Mouse (Mus musculus) forebrain, postnatal 0 days (tissue): ENCODE data around the gene Csad. TPM values are rescaled to one million over a fixed set of nuclear protein-coding genes. Genes with fewer than 3 reads are reported as not detected.

Experiments used
- ATAC-seq: fragments of 200-750 bp; cut with Nextera tagmentation; 2 replicates; pipeline ENCODE4 v1.8.0; 2017; ENCODE audit warnings: mild to moderate bottlenecking, moderate library complexity
- DNase-seq: peaks from one replicate; pipeline ENCODE4 v3.0.0-alpha.2; 2015
- H3K27ac ChIP-seq: fragments of 300-500 bp; sonication (generic); 2 replicates; pipeline ENCODE4 v1.5.1; 2014; ENCODE audit warnings: low read depth, mild to moderate bottlenecking, antibody characterized with exemption, low read length, moderate library complexity, mixed read lengths
- H3K27me3 ChIP-seq: fragments of 300-500 bp; sonication (generic); 2 replicates; pipeline ENCODE4 v1.6.1; 2014; ENCODE audit warnings: mild to moderate bottlenecking, low read length, mixed read lengths; ENCODE audit not compliant: insufficient read depth
- H3K36me3 ChIP-seq: fragments of 300-500 bp; sonication (generic); 2 replicates; pipeline ENCODE4 v1.6.1; 2014; ENCODE audit warnings: mild to moderate bottlenecking, moderate library complexity; ENCODE audit not compliant: insufficient read depth
- H3K4me1 ChIP-seq: fragments of 300-500 bp; sonication (generic); 2 replicates; pipeline ENCODE4 v1.6.1; 2014; ENCODE audit warnings: antibody characterized with exemption; ENCODE audit not compliant: insufficient read depth
- H3K4me2 ChIP-seq: fragments of 300-500 bp; sonication (generic); 2 replicates; pipeline ENCODE4 v1.6.1; 2014; ENCODE audit warnings: low read depth, mild to moderate bottlenecking, moderate library complexity
- H3K4me3 ChIP-seq: fragments of 300-500 bp; sonication (generic); 2 replicates; pipeline ENCODE4 v1.5.1; 2014; ENCODE audit warnings: low read depth, low read length, mixed read lengths
- H3K9ac ChIP-seq: fragments of 300-500 bp; sonication (generic); 2 replicates; pipeline ENCODE4 v1.6.1; 2014; ENCODE audit warnings: mild to moderate bottlenecking
- H3K9me3 ChIP-seq: fragments of 300-500 bp; sonication (generic); 2 replicates; pipeline ENCODE4 v1.6.1; 2016; ENCODE audit warnings: low read length
- CTCF ChIP-seq: sonication (generic); IDR thresholded peaks from 2 replicates; pipeline ENCODE4 v1.5.1; 2016; ENCODE audit warnings: antibody characterized with exemption, control low read depth, low read depth
- WGBS: fragments of 180-500 bp; shearing (Covaris S2); extraction: QIAGEN DNeasy Blood & Tissue Kit; methylation state at CpG from one replicate; pipeline ENCODE4 v1.1.7; 2014; 5-methylcytosine and 5-hydroxymethylcytosine counted together
- polyA plus RNA-seq: library from polyadenylated mRNA; unstranded; fragments of >200 nt; fragmentation: Nextera tagmentation; extraction: Ambion mirVana; gene quantifications from 2 replicates; pipeline ENCODE4 v1.2.1, GENCODE M21; 2015
- total RNA-seq: library from RNA; depleted of rRNA; stranded (reverse); fragments of >200 nt; gene quantifications from 2 replicates; pipeline ENCODE4 v1.2.3, GENCODE M21; 2014

The Csad gene
- total and polyA plus RNA-seq, 2 experiments from 2014 or later, result 29.9 to 47.8 TPM

DNA sequence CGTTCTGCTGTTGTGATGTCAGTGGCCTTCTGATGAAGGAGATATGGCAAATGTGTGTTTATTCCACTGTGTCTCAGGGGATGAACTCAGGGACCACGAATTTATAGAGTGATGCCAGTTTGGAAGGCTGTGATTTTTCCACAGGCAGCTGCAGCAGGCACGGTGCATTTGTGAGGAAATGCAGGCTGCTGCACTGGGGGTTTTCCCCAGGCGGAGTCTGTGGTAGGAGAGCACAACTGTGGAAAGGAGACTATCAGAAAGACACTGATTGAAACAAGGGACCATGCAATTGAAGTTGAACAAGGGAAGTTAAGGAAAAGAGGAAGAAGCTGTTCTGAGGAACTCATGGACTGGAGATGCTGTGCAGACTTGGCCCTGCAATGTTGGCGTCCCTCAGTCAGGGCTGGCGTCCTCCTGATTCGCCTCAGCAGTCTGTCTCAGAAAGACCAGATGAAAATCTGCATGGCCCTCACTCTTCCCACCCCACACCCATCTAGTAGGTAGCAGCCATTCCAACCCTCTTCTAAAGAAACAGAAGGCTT, 12.2 kb downstream of the Csad start:
- 85% methylated on average over 7 of the region's 7 CpGs for WGBS

DNA sequence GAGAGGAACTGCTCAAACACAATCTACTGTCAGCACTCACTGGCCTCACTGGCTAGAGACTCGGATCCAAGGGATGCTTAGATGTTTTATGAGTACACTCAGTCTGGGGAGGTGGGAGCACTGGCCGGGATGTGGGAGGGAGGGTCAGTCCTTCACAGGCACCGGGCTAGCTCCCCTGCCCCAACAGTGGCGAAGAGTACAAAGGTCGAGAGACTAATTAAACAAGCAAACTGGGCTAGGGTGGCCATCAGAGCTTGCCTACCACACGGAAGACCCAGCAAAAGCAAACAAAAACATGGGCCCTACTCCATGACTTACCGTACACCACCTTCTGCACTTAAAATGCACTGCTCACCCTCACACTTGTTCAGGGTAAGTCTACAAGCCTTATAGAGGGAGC, 12.8 kb downstream of the Csad start:
- no peaks in the 10 kb centered on the region for H3K4me1 ChIP-seq
- no peak overlapping the region for H3K4me3 ChIP-seq
- H3K9me3 ChIP-seq, result no peaks in the 10 kb centered on the region
- H3K27ac ChIP-seq, result no peak overlapping the region
- no peak for TF ChIP-seq CTCF
- H3K27me3 ChIP-seq, result no peaks in the 10 kb centered on the region
- WGBS, result 74% methylated on average over 7 of the region's 7 CpGs
- DNase-seq (no peak), ATAC-seq (no peak)
- no peak overlapping the region for H3K9ac ChIP-seq
- no peaks in the 10 kb centered on the region; the same call in 1 of the 2 replicates for H3K36me3 ChIP-seq
- H3K4me2 ChIP-seq, result no peak overlapping the region

More for the DNA sequence above, 12.2 kb downstream of the Csad start:
- H3K4me1 ChIP-seq, result no peaks in the 10 kb centered on the region
- no peak for TF ChIP-seq CTCF
- no peak for DNase-seq
- no peaks in the 10 kb centered on the region; the same call in 1 of the 2 replicates for H3K36me3 ChIP-seq
- no peak for ATAC-seq
- no peak overlapping the region for H3K4me3 ChIP-seq
- H3K9ac ChIP-seq, result no peak overlapping the region
- H3K27ac ChIP-seq, result no peak overlapping the region
- H3K9me3 ChIP-seq, result no peaks in the 10 kb centered on the region
- H3K27me3 ChIP-seq, result no peaks in the 10 kb centered on the region
- H3K4me2 ChIP-seq, result no peak overlapping the region

DNA sequence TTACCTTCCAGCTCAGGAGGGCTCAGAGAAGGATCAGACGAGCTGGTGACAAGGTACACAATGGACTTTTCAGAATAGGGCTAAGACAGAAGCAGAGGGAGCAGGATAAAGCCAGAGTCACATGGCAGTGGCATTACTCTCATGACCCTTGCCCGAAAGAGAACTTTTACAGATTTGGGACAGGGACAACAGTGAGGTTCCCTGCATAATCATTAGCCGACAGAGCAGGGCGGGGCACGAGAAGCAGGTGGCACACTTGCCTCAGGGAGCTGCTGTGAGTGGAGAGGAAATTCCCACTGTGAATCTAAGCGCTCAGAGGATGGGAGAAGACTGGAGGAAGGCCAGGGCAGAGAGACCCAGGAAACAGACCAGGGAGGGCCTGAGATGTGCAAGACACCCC, 15.6 kb downstream of the Csad start:
- H3K9me3 ChIP-seq, result no peaks in the 10 kb centered on the region
- H3K9ac ChIP-seq, result no peak overlapping the region
- H3K4me1 ChIP-seq, result no peaks in the 10 kb centered on the region
- peaks cover 4% of the 10 kb centered on the region; the same call in 1 of the 2 replicates for H3K36me3 ChIP-seq
- ATAC-seq (no peak), DNase-seq (no peak)
- no peak for TF ChIP-seq CTCF
- no peak overlapping the region for H3K4me2 ChIP-seq
- WGBS, result 65% methylated on average over 6 of the region's 6 CpGs
- no peak overlapping the region for H3K4me3 ChIP-seq
- no peak overlapping the region for H3K27ac ChIP-seq
- H3K27me3 ChIP-seq, result no peaks in the 10 kb centered on the region

DNA sequence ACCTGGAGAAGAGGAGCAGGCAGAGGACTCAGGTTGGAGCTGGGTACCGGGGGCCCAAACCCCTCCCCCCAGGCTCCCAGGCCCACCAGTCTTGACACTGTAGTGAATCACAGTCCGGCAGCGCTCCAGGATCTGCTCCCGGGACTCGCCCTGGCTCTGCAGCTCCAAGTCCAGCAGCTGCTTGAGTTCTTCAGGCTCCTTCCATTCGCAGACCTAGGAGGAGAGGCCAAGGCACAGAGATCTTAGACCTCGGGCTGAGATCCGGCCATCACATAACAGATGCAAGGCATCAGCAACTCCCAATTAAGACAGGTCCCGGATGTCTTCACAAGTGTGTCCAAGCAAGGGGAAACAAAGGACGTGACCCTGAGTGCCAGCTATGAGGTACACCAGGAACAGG, 16.4 kb downstream of the Csad start:
- Histone ChIP-seq H3K9me3 (no peaks in the 10 kb centered on the region), H3K9ac (no peak overlapping the region), H3K27me3 (no peaks in the 10 kb centered on the region), H3K4me2 (no peak overlapping the region), H3K4me1 (no peaks in the 10 kb centered on the region), H3K36me3 (peaks cover 4% of the 10 kb centered on the region; the same call in 1 of the 2 replicates), H3K4me3 (no peak overlapping the region), H3K27ac (no peak overlapping the region)
- no peak for TF ChIP-seq CTCF
- 88% methylated on average over 10 of the region's 10 CpGs for WGBS
- ATAC-seq, result no peak
- no peak for DNase-seq

DNA sequence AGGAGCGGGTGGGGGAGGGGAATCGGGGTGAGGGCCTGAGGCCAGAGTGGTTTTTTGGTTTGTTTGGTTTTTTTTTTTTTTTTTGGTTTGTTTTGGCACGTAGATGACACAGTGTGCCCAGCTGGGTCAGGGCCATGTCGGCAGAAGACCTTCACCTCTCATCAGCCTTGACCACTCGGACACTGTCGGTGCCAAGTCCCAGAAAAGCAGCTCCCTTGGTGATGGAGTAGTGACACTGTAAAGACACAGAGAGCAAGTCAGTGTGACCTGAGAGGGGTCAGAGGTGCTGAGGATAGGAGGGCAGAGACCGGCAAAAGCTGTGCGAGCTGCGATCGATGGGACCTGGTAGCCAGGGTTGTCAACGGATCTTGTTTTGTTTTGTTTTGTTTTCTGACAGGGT, 18.3 kb downstream of the Csad start:
- Histone ChIP-seq H3K27ac (no peak overlapping the region), H3K4me2 (no peak overlapping the region), H3K36me3 (0 out of 2 replicates have a peak, but pooled peaks cover 4% of the 10 kb centered on the region), H3K9ac (no peak overlapping the region), H3K4me1 (no peaks in the 10 kb centered on the region), H3K4me3 (no peak overlapping the region), H3K27me3 (no peaks in the 10 kb centered on the region), H3K9me3 (no peaks in the 10 kb centered on the region)
- ATAC-seq (no peak), DNase-seq (no peak)
- no peak for TF ChIP-seq CTCF
- WGBS, result 87% methylated on average over 11 of the region's 11 CpGs

DNA sequence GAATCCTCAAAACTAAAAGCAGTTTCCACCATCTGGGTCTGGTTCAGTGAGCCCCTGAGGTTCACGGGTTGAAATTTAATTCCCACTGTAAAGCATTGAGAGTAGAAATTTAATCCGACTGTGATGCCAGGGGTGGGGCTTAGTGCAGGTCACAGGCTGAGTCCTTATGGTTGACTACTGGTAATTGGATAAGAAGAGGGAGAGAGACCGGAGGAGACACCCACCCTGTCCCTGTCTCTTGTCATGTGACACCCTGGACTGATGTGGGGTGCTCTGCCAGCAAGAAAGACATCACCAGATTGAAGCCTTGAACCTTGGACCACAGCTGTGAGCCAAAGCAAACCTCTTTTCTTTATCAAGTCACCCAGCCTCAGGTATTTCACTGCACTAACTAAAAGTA, 21.4 kb downstream of the Csad start:
- H3K9me3 ChIP-seq, result no peaks in the 10 kb centered on the region
- 82% methylated on average over 3 of the region's 3 CpGs for WGBS
- H3K4me2 ChIP-seq, result no peak overlapping the region
- H3K9ac ChIP-seq, result no peak overlapping the region
- H3K27ac ChIP-seq, result no peak overlapping the region
- no peak for DNase-seq
- ATAC-seq, result no peak
- H3K4me3 ChIP-seq, result no peak overlapping the region
- no peaks in the 10 kb centered on the region for H3K27me3 ChIP-seq
- H3K4me1 ChIP-seq, result no peaks in the 10 kb centered on the region
- no peak for TF ChIP-seq CTCF
- H3K36me3 ChIP-seq, result 0 out of 2 replicates have a peak, but pooled peaks cover 4% of the 10 kb centered on the region

DNA sequence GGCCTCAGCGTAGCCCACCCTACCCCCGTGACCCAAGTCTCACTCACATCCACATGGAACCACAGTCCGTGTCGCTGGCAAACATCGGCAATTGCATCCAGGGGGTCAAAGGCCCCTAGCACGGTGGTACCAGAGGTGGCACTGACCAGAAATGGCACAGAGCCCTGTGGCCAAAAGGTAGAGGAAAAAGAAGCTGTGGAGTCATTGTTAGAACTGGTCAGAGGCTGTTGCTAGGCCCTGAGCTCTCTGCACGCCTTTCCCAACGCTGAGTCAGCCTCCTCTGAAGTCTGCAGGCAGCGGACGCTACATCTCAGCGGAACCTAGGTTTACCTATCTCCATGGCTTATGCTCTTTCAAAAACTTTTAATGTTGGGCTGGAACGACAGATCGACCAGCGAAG, 24.6 kb downstream of the Csad start:
- no peaks in the 10 kb centered on the region for H3K27me3 ChIP-seq
- ATAC-seq, result no peak
- no peaks in the 10 kb centered on the region for H3K4me1 ChIP-seq
- H3K4me2 ChIP-seq, result no peak overlapping the region
- H3K36me3 ChIP-seq, result 0 out of 2 replicates have a peak, but pooled peaks cover 4% of the 10 kb centered on the region
- H3K9ac ChIP-seq, result no peak overlapping the region
- TF ChIP-seq CTCF, result no peak
- DNase-seq, result no peak
- H3K4me3 ChIP-seq, result no peak overlapping the region
- 91% methylated on average over 14 of the region's 14 CpGs for WGBS
- H3K9me3 ChIP-seq, result no peaks in the 10 kb centered on the region
- H3K27ac ChIP-seq, result no peak overlapping the region

DNA sequence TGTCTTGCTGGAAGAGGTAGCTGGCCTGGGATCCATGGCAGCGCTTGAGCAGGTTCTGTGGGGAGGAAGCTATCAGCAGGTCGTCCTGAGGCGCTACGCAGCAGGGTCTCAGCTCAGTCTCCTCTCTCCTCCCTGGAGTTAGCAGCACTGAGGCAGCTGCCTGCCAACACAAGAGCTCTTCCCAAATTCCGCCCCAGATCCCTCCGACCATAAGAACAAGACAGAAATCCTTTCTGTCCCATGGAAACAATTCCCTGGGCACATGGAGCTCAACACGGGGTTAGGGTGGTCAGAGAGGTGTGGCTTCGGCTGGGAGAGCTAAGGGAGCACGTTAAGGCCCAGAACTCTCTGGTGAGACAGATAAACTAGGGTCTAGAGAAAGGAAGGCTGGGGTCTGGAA, 25.4 kb downstream of the Csad start:
- H3K9ac ChIP-seq, result no peak overlapping the region
- ATAC-seq, result no peak
- no peak for TF ChIP-seq CTCF

More for the DNA sequence above, 25.4 kb downstream of the Csad start:
- Histone ChIP-seq H3K36me3 (0 out of 2 replicates have a peak, but pooled peaks cover 4% of the 10 kb centered on the region), H3K4me2 (no peak overlapping the region), H3K27me3 (no peaks in the 10 kb centered on the region), H3K9me3 (no peaks in the 10 kb centered on the region), H3K4me3 (no peak overlapping the region), H3K27ac (no peak overlapping the region), H3K4me1 (no peaks in the 10 kb centered on the region)
- DNase-seq, result no peak
- WGBS, result 83% methylated on average over 9 of the region's 9 CpGs
